Mouse (Mus musculus): ENCODE results near the gene Chrd. TPM values are rescaled to one million over a fixed set of nuclear protein-coding genes. Genes with fewer than 3 reads are reported as not detected.

Gene Chrd
- polyA plus RNA-seq (2015; fragmentation: Nextera tagmentation; extraction: Ambion mirVana) = 3.3 and 3.6 TPM in 2 replicates

- peak within 1 kb of the TSS; percentile 76 for H3K9ac ChIP-seq
- peaks cover 26% of the 10 kb centered on the region for H3K27me3 ChIP-seq (replicated peaks)
- H3K4me2 ChIP-seq (replicated peaks) = peak within 1 kb of the TSS; percentile 99
- H3K9me3 ChIP-seq = no peaks in the 10 kb centered on the region
- H3K4me3 ChIP-seq (replicated peaks) = peak within 1 kb of the TSS; percentile 65
- under 1% methylated on average over 62 of the region's 70 CpGs for WGBS
- H3K36me3 ChIP-seq = no peaks in the 10 kb centered on the region
- H3K4me1 ChIP-seq (replicated peaks) = peaks cover 18% of the 10 kb centered on the region
- H3K27ac ChIP-seq = peak within 1 kb of the TSS; percentile 78
- ATAC-seq = peak; percentile 83
These were observed at the start of gene Chrd for GRCm38 (mm10) chr16:20732925-20733730. Gene Chrd (plus strand): TSS chr16:20733127.

DNA sequence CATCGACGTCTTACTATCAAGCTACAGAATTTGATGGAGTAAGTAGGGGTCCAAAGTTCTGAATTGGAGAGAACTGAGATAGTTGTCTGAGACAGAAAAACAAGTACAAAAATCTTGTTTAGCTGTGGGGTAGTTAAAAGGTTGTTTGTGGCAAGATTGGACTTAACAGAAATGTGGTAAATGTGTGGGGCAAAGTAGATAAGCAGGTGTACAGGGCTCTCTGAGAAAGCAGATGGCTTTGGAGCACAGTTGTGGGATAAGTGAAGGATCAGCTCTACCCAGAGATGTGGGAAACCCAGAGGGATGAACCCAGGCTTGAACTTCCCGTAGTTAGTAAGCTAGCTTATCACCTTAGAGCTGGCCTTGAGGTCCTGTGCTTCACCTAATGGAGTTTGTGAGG lies 42.2 kb upstream of the Chrd start:
- no peak overlapping the region for H3K4me2 ChIP-seq (replicated peaks)
- no peak for ATAC-seq
- H3K27me3 ChIP-seq (replicated peaks) = no peaks in the 10 kb centered on the region
- WGBS = 85% methylated on average over 3 of the region's 3 CpGs
- no peak overlapping the region for H3K27ac ChIP-seq
- H3K9me3 ChIP-seq = no peaks in the 10 kb centered on the region
- H3K4me3 ChIP-seq (replicated peaks) = no peak overlapping the region
- peaks cover 43% of the 10 kb centered on the region for H3K36me3 ChIP-seq
- H3K9ac ChIP-seq = no peak overlapping the region
- peaks cover 22% of the 10 kb centered on the region for H3K4me1 ChIP-seq (replicated peaks)

GRCm38 (mm10) chr16:20691617-20692016 lies 41.3 kb upstream of the Chrd start:
- H3K4me2 ChIP-seq (replicated peaks) = no peak overlapping the region
- H3K9ac ChIP-seq = no peak overlapping the region
- 67% methylated on average over 1 of the region's 1 CpGs for WGBS
- no peak overlapping the region for H3K27ac ChIP-seq
- peaks cover 35% of the 10 kb centered on the region for H3K36me3 ChIP-seq
- no peaks in the 10 kb centered on the region for H3K27me3 ChIP-seq (replicated peaks)
- no peaks in the 10 kb centered on the region for H3K9me3 ChIP-seq
- peaks cover 28% of the 10 kb centered on the region for H3K4me1 ChIP-seq (replicated peaks)
- no peak overlapping the region for H3K4me3 ChIP-seq (replicated peaks)
- ATAC-seq = no peak

GRCm38 (mm10) chr16:20692241-20692965 lies 40.5 kb upstream of the Chrd start:
- 51% methylated on average over 16 of the region's 16 CpGs for WGBS
- H3K9me3 ChIP-seq = no peaks in the 10 kb centered on the region
- no peak overlapping the region for H3K4me3 ChIP-seq (replicated peaks)
- no peak overlapping the region for H3K27ac ChIP-seq
- no peaks in the 10 kb centered on the region for H3K27me3 ChIP-seq (replicated peaks)
- ATAC-seq = peak; percentile 2; the same call in 1 of the 2 replicates
- H3K4me2 ChIP-seq (replicated peaks) = peak overlapping the region; percentile 92
- H3K4me1 ChIP-seq (replicated peaks) = peaks cover 28% of the 10 kb centered on the region
- no peak overlapping the region for H3K9ac ChIP-seq
- H3K36me3 ChIP-seq = peaks cover 27% of the 10 kb centered on the region

GRCm38 (mm10) chr16:20693111-20693701 lies 39.7 kb upstream of the Chrd start, which contains the start of gene Fam131a:
Gene Fam131a (plus strand): TSS chr16:20693241.
- Histone ChIP-seq H3K27ac (peak within 1 kb of the TSS; percentile 84), H3K4me3 (replicated peaks) (peak within 1 kb of the TSS; percentile 64), H3K36me3 (peaks cover 22% of the 10 kb centered on the region), H3K4me2 (replicated peaks) (peak within 1 kb of the TSS; percentile 92), H3K9ac (peak within 1 kb of the TSS; percentile 71), H3K4me1 (replicated peaks) (peaks cover 28% of the 10 kb centered on the region), H3K27me3 (replicated peaks) (no peaks in the 10 kb centered on the region), H3K9me3 (no peaks in the 10 kb centered on the region)
- WGBS = under 1% methylated on average over 37 of the region's 37 CpGs
- ATAC-seq = peak; percentile 93

DNA sequence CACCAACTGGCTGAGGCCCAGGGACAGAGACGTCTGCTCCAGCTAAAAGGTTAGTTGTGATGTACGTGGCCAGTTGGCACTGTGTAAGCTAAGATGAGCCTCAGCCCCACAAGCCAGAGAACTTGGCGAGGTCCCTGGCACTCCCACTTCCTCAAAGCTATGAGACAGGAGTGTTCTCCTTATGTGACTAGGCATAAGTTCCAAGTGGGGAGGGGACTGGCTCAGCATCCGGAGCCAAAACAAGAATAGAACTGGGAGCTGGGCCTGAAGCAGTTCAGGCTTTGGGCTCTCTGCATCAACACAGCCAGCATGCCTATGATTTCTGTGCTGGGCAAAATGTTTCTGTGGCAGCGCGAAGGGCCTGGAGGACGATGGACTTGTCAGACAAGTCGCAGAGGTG lies 38.1 kb upstream of the Chrd start:
- Histone ChIP-seq H3K4me3 (replicated peaks) (no peak overlapping the region), H3K4me1 (replicated peaks) (peaks cover 28% of the 10 kb centered on the region), H3K4me2 (replicated peaks) (peak overlapping the region; percentile 67), H3K9me3 (no peaks in the 10 kb centered on the region), H3K36me3 (peaks cover 8% of the 10 kb centered on the region), H3K27me3 (replicated peaks) (no peaks in the 10 kb centered on the region), H3K27ac (no peak overlapping the region), H3K9ac (no peak overlapping the region)
- ATAC-seq = no peak
- WGBS = 77% methylated on average over 8 of the region's 8 CpGs

- ATAC-seq = peak; percentile 64
- H3K27ac ChIP-seq = no peak overlapping the region
- WGBS = 5% methylated on average over 46 of the region's 46 CpGs
These were observed 37.2 kb upstream of the Chrd start for GRCm38 (mm10) chr16:20695622-20696323.

GRCm38 (mm10) chr16:20699266-20699665 lies 33.7 kb upstream of the Chrd start:
- ATAC-seq = no peak
- no peak overlapping the region for H3K4me3 ChIP-seq (replicated peaks)
- peaks cover 30% of the 10 kb centered on the region for H3K4me1 ChIP-seq (replicated peaks)
- no peak overlapping the region for H3K9ac ChIP-seq
- WGBS = 78% methylated on average over 5 of the region's 5 CpGs
- no peak overlapping the region for H3K4me2 ChIP-seq (replicated peaks)
- H3K27me3 ChIP-seq (replicated peaks) = no peaks in the 10 kb centered on the region
- H3K9me3 ChIP-seq = no peaks in the 10 kb centered on the region
- H3K27ac ChIP-seq = no peak overlapping the region
- H3K36me3 ChIP-seq = no peaks in the 10 kb centered on the region; the same call in 1 of the 2 replicates

More at GRCm38 (mm10) chr16:20695622-20696323, 37.2 kb upstream of the Chrd start:
- H3K4me2 ChIP-seq (replicated peaks) = peak overlapping the region; percentile 67
- no peaks in the 10 kb centered on the region for H3K27me3 ChIP-seq (replicated peaks)
- peaks cover 5% of the 10 kb centered on the region for H3K36me3 ChIP-seq
- no peaks in the 10 kb centered on the region for H3K9me3 ChIP-seq
- peak overlapping the region; percentile 35 for H3K9ac ChIP-seq
- peaks cover 28% of the 10 kb centered on the region for H3K4me1 ChIP-seq (replicated peaks)
- peak overlapping the region; percentile 31 for H3K4me3 ChIP-seq (replicated peaks)

DNA sequence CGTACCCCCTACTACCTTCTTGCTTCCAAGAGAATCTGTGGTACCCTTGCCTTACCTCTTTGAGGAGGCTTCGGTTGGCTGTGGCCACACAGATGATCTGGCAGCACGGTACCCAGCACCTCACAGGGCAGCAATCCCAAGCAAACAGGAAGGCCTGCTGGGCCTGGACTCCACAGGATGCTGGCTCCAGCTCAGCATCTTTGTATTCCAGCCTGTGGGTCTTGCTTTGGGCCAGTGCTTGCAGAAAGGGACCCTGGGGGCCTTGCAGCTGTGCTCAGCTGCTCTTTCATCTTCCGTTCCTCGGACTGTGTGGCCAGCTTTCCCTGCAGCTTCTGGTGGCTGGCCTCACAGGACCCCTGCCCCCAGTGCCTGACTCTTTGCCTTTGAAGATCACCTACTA lies 32.9 kb upstream of the Chrd start:
- no peaks in the 10 kb centered on the region; the same call in 1 of the 2 replicates for H3K36me3 ChIP-seq
- ATAC-seq = no peak
- no peak overlapping the region for H3K4me2 ChIP-seq (replicated peaks)
- peaks cover 24% of the 10 kb centered on the region for H3K4me1 ChIP-seq (replicated peaks)
- no peak overlapping the region for H3K9ac ChIP-seq
- 52% methylated on average over 5 of the region's 5 CpGs for WGBS
- no peak overlapping the region for H3K27ac ChIP-seq
- H3K9me3 ChIP-seq = no peaks in the 10 kb centered on the region
- H3K4me3 ChIP-seq (replicated peaks) = no peak overlapping the region
- H3K27me3 ChIP-seq (replicated peaks) = no peaks in the 10 kb centered on the region

DNA sequence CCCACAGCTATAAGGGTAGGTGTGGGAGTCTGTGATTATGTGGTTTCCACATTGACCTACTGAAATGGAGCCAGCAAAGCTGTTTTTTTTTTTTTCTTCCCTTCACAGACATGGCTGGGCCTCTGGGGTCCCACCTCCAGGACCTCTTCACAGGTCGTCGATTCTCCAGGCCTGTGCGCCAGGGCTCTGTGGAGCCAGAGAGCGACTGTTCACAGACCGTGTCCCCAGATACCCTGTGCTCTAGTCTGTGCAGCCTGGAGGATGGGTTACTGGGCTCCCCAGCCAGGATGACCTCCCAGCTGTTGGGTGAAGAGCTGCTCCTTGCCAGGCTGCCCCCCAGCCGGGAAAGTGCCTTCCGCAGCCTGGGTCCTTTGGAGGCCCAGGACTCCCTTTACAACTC lies 31.6 kb upstream of the Chrd start:
- Histone ChIP-seq H3K4me2 (replicated peaks) (no peak overlapping the region), H3K27me3 (replicated peaks) (no peaks in the 10 kb centered on the region), H3K4me3 (replicated peaks) (no peak overlapping the region), H3K27ac (peak overlapping the region; percentile 36; the same call in 1 of the 2 replicates), H3K4me1 (replicated peaks) (peaks cover 12% of the 10 kb centered on the region), H3K9ac (peak overlapping the region; percentile 0; the same call in 1 of the 2 replicates), H3K36me3 (no peaks in the 10 kb centered on the region; the same call in 1 of the 2 replicates), H3K9me3 (no peaks in the 10 kb centered on the region)
- no peak for ATAC-seq
- 58% methylated on average over 7 of the region's 7 CpGs for WGBS

DNA sequence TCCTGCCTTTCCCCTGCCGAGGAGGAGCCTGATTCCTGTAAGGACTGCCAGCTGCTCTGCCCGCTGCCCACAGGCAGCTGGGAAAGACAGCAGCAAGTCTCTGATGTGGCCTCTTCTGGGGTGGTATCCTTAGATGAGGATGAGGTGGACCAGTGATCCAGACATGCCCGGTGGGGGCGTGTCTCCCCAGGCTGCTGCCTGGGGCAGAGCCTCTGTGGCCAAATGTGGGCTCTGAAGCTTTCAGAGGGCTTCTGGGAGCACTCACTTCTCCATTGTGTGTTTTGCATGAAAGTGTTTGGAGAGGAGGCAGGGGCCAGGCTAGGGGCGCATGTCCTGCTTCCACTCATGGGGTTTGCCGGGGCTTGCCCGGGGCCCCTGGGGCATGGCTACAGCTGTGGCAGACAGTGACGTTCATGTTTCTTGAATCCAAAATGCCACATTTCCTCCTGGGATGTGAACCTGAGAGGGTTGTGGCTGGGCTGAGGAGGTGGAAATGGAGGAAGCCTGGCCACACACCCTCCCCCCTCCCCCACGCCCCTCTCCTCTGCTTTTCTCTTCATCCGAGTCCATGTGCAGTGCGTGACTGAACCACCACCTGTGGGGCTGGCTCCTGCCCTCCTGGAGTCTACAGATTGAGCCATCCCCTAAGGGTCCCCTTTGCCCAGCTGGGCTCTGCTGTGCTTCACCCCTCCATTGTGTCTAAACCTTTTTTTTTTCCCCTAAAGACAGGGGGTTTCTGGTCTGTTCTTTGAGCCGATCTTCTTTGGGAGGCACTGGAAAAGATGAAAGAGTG lies 31.0 kb upstream of the Chrd start:
- H3K4me1 ChIP-seq (replicated peaks) = peaks cover 12% of the 10 kb centered on the region
- WGBS = 41% methylated on average over 12 of the region's 12 CpGs
- no peak overlapping the region for H3K4me3 ChIP-seq (replicated peaks)
- no peaks in the 10 kb centered on the region; the same call in 1 of the 2 replicates for H3K36me3 ChIP-seq
- no peaks in the 10 kb centered on the region for H3K27me3 ChIP-seq (replicated peaks)
- H3K4me2 ChIP-seq (replicated peaks) = peak overlapping the region; percentile 12; the same call in 1 of the 2 replicates
- H3K9me3 ChIP-seq = no peaks in the 10 kb centered on the region
- H3K27ac ChIP-seq = peak overlapping the region; percentile 36; the same call in 1 of the 2 replicates
- peak overlapping the region; percentile 0; the same call in 1 of the 2 replicates for H3K9ac ChIP-seq
- peak; percentile 32; the same call in 1 of the 2 replicates for ATAC-seq
